Mouse (Mus musculus) embryo, embryonic 9.5 days (tissue): ENCODE results near the gene Rhbdf2.

Experiments used
- DNase-seq: peaks from one replicate; pipeline ENCODE4 v3.0.0-alpha.2; 2017; ENCODE audit errors: extremely low spot score

The Rhbdf2 gene

DNA sequence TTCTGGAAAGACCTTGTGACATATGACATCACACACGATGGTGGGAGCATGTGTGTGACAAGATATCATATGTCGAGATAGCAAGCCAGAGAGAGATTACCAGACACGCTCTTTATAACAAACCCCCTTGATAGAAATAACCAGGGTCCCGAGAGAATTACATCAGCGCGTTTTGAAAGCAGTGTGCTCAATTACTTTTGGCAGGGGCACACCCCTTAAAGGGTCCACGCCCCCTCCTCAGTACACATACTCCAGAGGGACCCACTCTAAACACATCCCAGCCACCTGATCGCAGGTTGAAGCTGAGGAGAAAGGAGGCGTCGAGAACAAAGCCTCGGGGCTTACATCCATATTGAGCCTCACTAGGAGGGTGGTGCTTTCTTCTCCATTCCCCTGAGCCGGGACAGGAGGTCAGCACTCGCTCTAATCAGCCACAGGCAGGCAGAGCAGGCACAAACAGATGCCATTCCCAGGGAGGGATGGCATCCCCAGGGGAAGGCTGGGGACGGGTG, 37.7 kb downstream of the Rhbdf2 start:
- DNase-seq = no peak

DNA sequence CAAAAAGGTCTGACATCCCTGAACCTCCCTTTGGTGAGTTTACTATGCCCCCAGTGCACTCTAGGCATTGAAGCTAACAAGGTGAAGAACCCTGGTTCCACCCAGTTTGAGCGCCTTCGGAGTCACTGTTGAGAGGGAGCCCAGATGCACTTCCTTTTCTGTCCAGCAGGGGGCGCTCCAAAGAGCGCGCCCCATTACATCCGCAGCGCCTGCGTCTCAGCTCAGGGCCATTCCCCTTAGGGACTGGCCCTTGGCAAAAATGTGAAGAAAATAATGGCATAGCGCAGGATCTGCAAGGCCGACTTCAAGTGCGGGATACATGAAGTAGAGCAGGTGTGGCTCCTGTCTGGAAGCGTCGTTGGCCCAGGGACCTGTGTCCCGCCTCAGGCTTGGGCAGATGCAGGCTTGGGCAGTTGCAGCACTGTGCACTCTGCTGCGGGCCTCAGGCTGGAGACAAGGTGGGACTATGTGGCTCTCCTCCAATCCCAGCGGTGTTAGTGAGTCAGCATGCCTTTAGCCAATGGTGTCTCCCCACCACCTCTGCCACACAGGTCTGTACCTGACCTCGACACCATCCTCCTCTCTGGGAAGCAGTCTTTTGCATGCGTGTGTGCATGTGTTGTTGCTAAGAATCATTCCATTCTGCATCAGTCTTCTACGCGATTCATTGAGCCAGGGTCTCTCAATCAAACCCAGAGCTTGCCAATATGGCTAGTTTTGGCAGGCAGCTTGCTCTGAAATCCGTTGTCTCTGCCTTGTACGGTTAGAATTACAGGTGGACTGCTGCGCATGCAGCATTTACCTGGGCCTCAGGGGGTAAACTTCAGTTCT, 39.8 kb downstream of the Rhbdf2 start:
- peak; percentile 70 for DNase-seq

DNA sequence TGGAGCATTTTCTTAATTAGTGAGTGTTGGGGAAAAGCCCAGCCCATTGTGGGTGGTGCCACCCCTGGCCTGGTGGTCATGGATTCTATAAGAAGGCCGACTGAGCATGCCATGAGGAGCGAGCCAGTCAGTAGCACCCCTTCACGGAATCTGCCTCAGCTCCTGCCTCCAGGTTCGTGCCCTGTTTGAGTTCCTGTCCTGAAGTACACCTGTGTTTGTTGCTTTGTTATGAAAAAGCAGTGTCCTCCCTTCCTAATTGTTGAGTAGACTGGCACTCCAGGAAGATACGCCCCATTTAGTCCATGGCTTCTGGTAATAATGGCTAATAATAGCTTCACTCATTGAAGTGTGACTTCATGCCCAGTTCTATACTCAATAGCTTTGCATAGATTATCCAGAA, 40.5 kb downstream of the Rhbdf2 start, which contains the start of gene Aanat:
TSS of gene Aanat (plus strand) at position 123 of the 400 bp plus-strand sequence.
- no peak for DNase-seq

- no peak for DNase-seq
Measured at GRCm38 (mm10) chr11:116585682-116586081, 41.1 kb downstream of the Rhbdf2 start.

- DNase-seq = peak; percentile 88
Measured at GRCm38 (mm10) chr11:116581376-116581814, 45.4 kb downstream of the Rhbdf2 start, which contains the start of gene Ube2o. Ube2o (minus strand) TSS chr11:116581447.

GRCm38 (mm10) chr11:116580711-116581375, 46.0 kb downstream of the Rhbdf2 start:
- DNase-seq = peak; percentile 68

- no peak for DNase-seq
Measured at GRCm38 (mm10) chr11:116580031-116580652, 46.7 kb downstream of the Rhbdf2 start.

- no peak for DNase-seq
Measured at GRCm38 (mm10) chr11:116579280-116579679, 47.5 kb downstream of the Rhbdf2 start.

- no peak for DNase-seq
Measured at GRCm38 (mm10) chr11:116575396-116575795, 51.4 kb downstream of the Rhbdf2 start.

GRCm38 (mm10) chr11:116574982-116575381, 51.8 kb downstream of the Rhbdf2 start:
- DNase-seq = no peak

DNA sequence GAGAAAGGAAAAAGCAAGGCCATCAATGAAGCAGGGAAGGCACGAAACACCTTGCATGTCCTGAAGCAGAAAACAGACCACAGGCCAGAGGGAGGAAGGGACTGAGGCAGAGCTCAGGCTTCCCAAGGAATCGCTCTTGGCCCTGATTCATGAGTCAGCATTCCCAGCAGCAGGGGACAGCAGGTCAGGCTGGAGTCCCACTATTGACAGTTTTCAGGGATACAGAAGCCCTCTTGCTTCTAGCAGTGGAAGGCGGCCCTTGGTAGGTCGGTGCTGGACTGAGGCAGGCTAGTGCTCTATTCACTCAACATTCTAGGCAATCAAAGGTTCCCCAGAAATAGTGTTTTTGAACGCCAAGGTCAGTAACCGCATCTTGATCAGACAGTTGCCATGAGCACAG, 52.3 kb downstream of the Rhbdf2 start:
- DNase-seq = no peak

- DNase-seq = no peak
Measured at GRCm38 (mm10) chr11:116572756-116573543, 53.9 kb downstream of the Rhbdf2 start.

DNA sequence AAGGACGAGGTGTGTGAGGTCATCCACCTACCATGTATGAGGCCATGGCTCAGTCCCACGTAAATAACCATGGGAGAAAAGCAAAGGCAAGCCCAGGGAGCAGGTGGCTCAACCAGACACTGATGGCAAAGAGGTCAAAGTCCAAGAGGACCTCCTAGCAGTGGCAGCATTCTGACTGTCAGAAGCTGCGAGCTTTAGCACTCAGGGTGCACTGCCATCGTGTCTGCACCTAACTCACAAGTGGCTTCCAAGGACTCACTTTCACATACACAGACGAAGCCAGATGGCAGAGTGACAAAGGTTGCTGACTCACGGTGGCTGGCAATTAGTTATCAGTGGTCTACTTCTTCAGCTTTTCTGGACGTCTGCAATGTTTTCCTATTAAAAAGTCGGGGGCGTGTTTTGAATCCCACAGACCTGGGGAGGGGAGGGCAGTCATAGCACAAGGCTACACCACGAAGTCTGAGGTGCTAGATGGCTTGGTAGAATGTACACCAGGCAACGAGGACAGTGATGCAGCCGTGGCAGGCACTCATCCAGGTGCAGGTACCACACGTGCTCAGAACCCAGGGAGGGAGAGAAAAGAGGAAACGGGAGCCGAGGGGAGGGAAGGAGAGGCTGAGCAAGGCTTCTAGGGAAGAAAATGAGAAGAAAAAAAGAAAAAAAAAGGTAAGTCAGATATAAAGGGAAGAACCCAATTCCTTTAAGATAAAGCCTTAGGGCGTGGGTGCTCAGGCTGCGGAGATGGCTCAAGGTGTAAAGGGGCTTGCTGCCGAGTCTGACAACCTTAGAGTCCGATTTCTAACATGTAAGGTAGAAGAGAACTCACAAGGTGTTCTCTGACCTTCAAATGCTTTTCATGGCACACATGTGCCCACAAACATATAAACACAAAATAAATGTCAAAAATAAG, 54.8 kb downstream of the Rhbdf2 start:
- no peak for DNase-seq

DNA sequence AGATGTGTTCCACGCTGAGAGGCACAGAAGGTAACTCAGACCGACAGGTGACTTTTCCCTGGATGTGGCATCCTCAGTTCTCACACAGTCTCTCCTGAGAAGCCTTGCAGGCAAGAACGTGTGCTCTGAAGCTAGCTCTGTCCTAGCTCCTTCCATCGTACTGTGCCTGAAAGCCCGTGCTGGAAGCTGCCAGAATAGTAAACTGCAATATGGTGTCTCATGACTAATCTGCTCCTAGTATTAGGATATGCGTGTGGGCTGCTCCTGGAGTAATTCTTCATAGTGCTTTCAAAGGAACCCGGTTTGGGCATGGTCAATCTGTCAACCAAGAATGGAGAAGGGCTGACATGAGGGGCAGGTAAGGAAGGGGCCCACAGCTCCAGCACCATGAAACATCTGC, 56.0 kb downstream of the Rhbdf2 start:
- DNase-seq = no peak

DNA sequence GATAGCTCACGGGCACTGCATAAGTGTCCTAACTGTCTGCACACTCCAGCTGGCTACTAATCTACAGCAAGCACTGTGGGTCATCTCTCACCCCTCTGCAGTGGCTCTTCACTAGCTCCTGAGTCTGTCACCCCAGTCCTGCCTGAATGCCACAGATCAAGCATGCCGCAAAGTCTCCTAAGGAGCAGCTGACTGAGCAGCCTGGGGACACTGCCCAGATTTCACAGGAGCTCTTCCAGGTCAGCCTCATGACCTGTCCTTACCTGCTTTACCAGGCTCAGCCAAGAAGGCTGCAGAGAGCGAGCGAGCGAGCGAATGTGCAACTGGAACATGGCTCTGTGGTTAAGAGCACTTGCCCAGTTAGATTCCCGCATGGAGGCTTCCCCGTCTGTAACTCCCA, 59.3 kb downstream of the Rhbdf2 start:
- DNase-seq = no peak

DNA sequence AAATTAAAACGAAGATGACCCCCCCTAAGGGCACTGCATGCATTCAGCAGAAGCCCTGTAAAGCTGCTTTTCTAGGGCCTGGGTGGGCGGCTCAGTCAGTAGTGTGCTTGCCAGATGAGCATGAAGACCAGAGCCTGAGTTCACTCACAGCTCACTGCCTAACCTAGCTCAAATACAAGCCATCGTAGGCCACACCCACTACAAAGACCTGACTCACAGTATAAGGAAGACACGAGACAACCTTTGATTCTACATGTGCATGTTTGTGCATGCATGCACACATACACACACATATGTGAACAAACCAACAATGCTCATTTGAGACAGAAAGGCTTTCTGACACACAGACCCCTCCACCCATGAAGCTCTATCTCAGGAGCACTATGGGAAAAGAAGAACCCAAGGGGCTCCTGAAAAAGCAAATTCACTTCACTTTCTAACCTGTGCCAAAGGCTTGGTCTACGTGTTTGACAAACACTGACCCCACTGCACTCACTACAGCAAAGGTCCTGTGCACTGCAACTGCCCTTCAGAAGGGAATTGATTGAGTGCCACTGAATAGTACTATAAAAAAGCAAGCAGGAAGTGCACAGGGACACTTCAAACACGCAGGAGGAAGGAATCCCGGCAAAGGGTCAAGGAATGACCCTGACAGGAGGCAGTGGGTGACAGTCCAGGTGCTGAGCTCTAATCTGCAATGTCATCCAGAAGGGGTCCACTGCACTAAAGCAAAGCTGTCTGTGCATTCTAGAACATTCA, 61.4 kb downstream of the Rhbdf2 start:
- no peak for DNase-seq

- DNase-seq = no peak
Measured at GRCm38 (mm10) chr11:116556308-116556707, 70.5 kb downstream of the Rhbdf2 start.

GRCm38 (mm10) chr11:116555572-116555971, 71.2 kb downstream of the Rhbdf2 start:
- DNase-seq = no peak

DNA sequence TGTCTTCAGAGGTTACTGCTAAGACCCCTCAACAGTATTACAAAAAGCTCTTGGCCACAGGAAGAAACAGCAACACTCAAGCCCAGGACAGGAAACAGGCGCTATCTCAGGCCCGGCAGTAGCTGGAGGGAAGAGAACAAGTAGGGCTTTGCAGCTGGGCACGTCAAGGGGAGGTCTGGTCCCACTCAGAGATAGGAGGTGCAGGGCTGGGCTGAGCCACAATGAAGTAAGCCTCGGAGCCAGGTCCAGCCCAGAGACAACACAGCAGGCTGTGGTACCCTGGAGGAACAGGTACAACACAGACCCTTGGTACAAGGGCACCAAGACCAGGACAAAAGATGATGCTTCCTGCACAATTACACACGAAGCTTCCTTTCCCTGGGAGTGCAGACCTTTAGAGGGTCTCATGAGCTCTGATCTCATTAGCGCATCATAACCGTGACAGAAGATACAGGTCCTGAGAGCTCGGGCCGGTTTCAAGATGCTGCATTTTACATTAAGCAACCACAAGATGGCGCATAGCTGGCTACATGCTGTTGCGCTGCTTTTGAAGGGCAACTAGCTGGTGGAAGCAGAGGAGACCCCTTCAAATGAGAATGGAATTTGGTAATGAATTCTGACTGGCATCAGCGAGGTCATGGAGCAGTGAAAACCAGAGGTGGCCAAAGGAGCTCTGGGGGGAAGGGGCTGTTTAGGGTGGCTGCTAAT, 72.5 kb downstream of the Rhbdf2 start:
- DNase-seq = peak; percentile 42
